Mouse (Mus musculus) lung, postnatal 0 days (tissue): ENCODE data around the gene Bscl2.

Experiments
- CTCF ChIP-seq: IDR thresholded peaks from 2 replicates; pipeline ENCODE4 v1.5.1; 2016; ENCODE audit warnings: antibody characterized with exemption, mild to moderate bottlenecking
- EP300 ChIP-seq: IDR thresholded peaks from 2 replicates; pipeline ENCODE4 v1.6.1; 2016; ENCODE audit warnings: antibody characterized with exemption, mild to moderate bottlenecking, control low read depth

DNA sequence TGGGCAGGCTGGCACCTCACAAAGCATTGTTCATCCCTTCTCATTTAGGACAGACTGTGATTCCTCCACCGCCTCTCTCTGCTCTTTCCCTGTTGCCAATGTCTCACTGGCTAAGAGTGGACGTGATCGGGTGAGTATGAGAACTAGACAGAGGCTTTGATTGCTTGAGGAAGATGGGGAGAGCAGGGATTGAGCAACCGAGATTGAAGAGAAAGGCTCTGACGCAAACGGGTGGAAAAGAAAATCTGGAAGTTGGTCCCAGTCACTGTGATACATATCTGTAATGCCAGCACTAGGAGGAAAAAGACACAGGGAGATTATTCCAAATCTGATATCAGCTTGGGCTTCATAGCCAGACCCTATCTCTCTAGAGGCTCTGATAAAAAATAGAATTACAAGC lies 5.7 kb downstream of the Bscl2 start:
- no peak for TF ChIP-seq CTCF
- TF ChIP-seq EP300, result no peak
